Mouse (Mus musculus) liver, embryonic 14.5 days (tissue): ENCODE measurements around the gene Fmnl3.

Experiments used
- CTCF ChIP-seq: IDR thresholded peaks from 2 replicates; pipeline ENCODE4 v1.5.1; 2016; ENCODE audit warnings: antibody characterized with exemption, low read depth, control low read depth
- EP300 ChIP-seq: IDR thresholded peaks from 2 replicates; pipeline ENCODE4 v1.6.1; 2016; ENCODE audit warnings: antibody characterized with exemption, low read depth

GRCm38 (mm10) chr15:99368583-99369266 is 1.6 kb downstream of the Fmnl3 start:
- TF ChIP-seq EP300, result no peak
- TF ChIP-seq CTCF, result no peak
